Mouse (Mus musculus) stomach, embryonic 14.5 days (tissue): ENCODE results near the gene Zkscan5. TPM values are rescaled to one million over a fixed set of nuclear protein-coding genes. Genes with fewer than 3 reads are reported as not detected.

Experiments used
- ATAC-seq: fragments of 200-750 bp; cut with Nextera tagmentation; 2 replicates; pipeline ENCODE4 v1.8.0; 2017; ENCODE audit warnings: low read depth, moderate TSS enrichment; ENCODE audit not compliant: insufficient number of reproducible peaks, insufficient read depth, low FRiP score
- H3K27ac ChIP-seq: fragments of 300-500 bp; sonication (generic); 2 replicates; pipeline ENCODE4 v1.5.1; 2014; ENCODE audit warnings: mild to moderate bottlenecking, low read length, moderate library complexity, mixed read lengths
- H3K27me3 ChIP-seq: fragments of 300-500 bp; sonication (generic); 2 replicates; pipeline ENCODE4 v1.6.1; 2014; ENCODE audit warnings: low read length, control low read depth, mixed read lengths; ENCODE audit not compliant: control insufficient read depth, insufficient read depth
- H3K36me3 ChIP-seq: fragments of 300-500 bp; sonication (generic); 2 replicates; pipeline ENCODE4 v1.6.1; 2014; ENCODE audit warnings: mild to moderate bottlenecking, control low read depth, low read length, moderate library complexity, mixed read lengths; ENCODE audit not compliant: control insufficient read depth, insufficient read depth
- H3K4me1 ChIP-seq: fragments of 300-500 bp; sonication (generic); 2 replicates; pipeline ENCODE4 v1.6.1; 2014; ENCODE audit warnings: low read length, control low read depth, mixed read lengths; ENCODE audit not compliant: control insufficient read depth, insufficient read depth
- H3K4me2 ChIP-seq: fragments of 300-500 bp; sonication (generic); replicated peaks from 2 replicates; pipeline ENCODE4 v1.6.1; 2014; ENCODE audit warnings: low read depth, low read length, control low read depth
- H3K4me3 ChIP-seq: fragments of 300-500 bp; sonication (generic); 2 replicates; pipeline ENCODE4 v1.5.1; 2014; ENCODE audit warnings: low read depth, low read length, control low read depth
- H3K9ac ChIP-seq: fragments of 300-500 bp; sonication (generic); replicated peaks from 2 replicates; pipeline ENCODE4 v1.6.1; 2014; ENCODE audit warnings: low read depth, mild to moderate bottlenecking, control low read depth, low read length, moderate library complexity, mixed read lengths
- H3K9me3 ChIP-seq: fragments of 300-500 bp; sonication (generic); 2 replicates; pipeline ENCODE4 v1.6.1; 2016; ENCODE audit warnings: low read depth, low read length, control low read depth; ENCODE audit not compliant: control insufficient read depth
- WGBS: fragments of 180-500 bp; shearing (Covaris S2); extraction: QIAGEN DNeasy Blood & Tissue Kit; methylation state at CpG from one replicate; pipeline ENCODE4 v1.1.7; 2014; 5-methylcytosine and 5-hydroxymethylcytosine counted together
- polyA plus RNA-seq: library from polyadenylated mRNA; unstranded; fragments of >200 nt; fragmentation: Nextera tagmentation; extraction: Ambion mirVana; gene quantifications from 2 replicates; pipeline ENCODE4 v1.2.1, GENCODE M21; 2014

The Zkscan5 gene
- polyA plus RNA-seq, 1 experiment from 2014 or later, result 13.6 TPM

DNA sequence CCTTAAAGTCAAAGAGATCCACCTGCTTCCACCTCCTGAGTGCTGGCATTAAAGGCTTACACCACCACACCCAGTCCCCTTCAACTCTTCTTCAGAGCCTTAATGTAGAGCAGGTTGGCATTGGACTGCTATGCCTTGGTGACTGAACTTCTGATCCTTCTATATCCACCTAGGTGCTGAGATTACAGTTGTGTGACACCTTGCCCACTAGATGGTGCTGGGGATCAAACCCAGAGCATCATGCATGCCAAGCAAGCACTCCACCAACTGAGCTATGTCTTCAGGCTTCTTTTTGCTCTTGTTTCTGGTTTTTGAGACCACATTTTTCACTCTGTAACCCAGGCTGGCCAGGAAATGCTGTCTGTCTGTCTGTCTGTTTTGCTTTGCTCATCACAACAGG lies 30.3 kb downstream of the Zkscan5 start:
- H3K4me2 ChIP-seq, result no peak overlapping the region
- H3K27ac ChIP-seq, result no peak overlapping the region
- H3K36me3 ChIP-seq, result peaks cover 50% of the 10 kb centered on the region
- no peak for ATAC-seq
- no peaks in the 10 kb centered on the region for H3K27me3 ChIP-seq
- no peak overlapping the region for H3K4me3 ChIP-seq
- H3K4me1 ChIP-seq, result no peaks in the 10 kb centered on the region
- no peak overlapping the region for H3K9ac ChIP-seq
- H3K9me3 ChIP-seq, result no peaks in the 10 kb centered on the region

DNA sequence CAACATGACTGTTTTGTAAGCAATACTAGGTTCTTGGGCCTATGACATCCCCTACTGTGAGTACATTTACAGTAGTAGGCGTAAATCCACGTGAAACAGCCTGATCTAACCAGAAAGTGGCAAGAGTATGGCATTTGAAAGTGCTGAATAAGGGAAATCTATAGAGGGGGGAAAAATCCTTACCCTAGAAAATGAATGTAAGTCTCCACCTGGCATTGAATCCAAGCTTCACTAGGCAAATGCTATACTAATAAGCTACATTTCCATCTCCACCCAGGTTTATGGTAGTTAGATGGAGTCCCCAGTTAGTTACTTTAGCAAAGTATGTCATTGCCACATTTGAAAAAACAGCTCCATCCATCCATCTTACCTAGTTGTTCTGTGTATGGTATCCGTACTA lies 45.2 kb downstream of the Zkscan5 start:
- H3K4me2 ChIP-seq, result no peak overlapping the region
- H3K9me3 ChIP-seq, result no peaks in the 10 kb centered on the region
- 93% methylated on average over 3 of the region's 3 CpGs for WGBS
- no peak for ATAC-seq
- H3K27ac ChIP-seq, result no peak overlapping the region
- no peak overlapping the region for H3K4me3 ChIP-seq
- no peak overlapping the region for H3K9ac ChIP-seq
- H3K4me1 ChIP-seq, result no peaks in the 10 kb centered on the region
- H3K36me3 ChIP-seq, result peaks cover 14% of the 10 kb centered on the region
- no peaks in the 10 kb centered on the region for H3K27me3 ChIP-seq

Other genes with a start within 250 kb of the Zkscan5 start
- 15.6 and 21.7 TPM in 2 replicates for gene Smurf1, start 238.7 kb upstream of the Zkscan5 start, polyA plus RNA-seq
- gene Gm4871, start 171.8 kb upstream of the Zkscan5 start, polyA plus RNA-seq, result not detected in 2 replicates
- not detected in 2 replicates for gene 1700018F24Rik, start 161.6 kb upstream of the Zkscan5 start, polyA plus RNA-seq
- 150 and 152 TPM in 2 replicates for gene Arpc1a, start 120.7 kb upstream of the Zkscan5 start, polyA plus RNA-seq
- not detected in 2 replicates for gene Kpna7, start 120.5 kb upstream of the Zkscan5 start, polyA plus RNA-seq
- gene Arpc1b, start 90.3 kb upstream of the Zkscan5 start, polyA plus RNA-seq, result 144 and 163 TPM in 2 replicates
- 102 and 111 TPM in 2 replicates for gene Pdap1, start 64.3 kb upstream of the Zkscan5 start, polyA plus RNA-seq
- 186 and 191 TPM in 2 replicates for gene Bud31, start 64.2 kb upstream of the Zkscan5 start, polyA plus RNA-seq
- gene Ptcd1, start 37.5 kb upstream of the Zkscan5 start, polyA plus RNA-seq, result 11.4 and 12.1 TPM in 2 replicates
- 26.4 and 28.2 TPM in 2 replicates for gene Cpsf4, start 37.3 kb upstream of the Zkscan5 start, polyA plus RNA-seq
- 576 and 654 TPM in 2 replicates for gene Atp5j2, start 12.5 kb upstream of the Zkscan5 start, polyA plus RNA-seq
- gene Zkscan14, start 2.7 kb upstream of the Zkscan5 start, polyA plus RNA-seq, result 9.0 and 9.6 TPM in 2 replicates
- gene Zfp655, start 27.2 kb downstream of the Zkscan5 start, polyA plus RNA-seq, result 39.8 and 42.0 TPM in 2 replicates
- 0.80 and 1.6 TPM in 2 replicates for gene Zscan25, start 75.9 kb downstream of the Zkscan5 start, polyA plus RNA-seq
- gene Cyp3a57, start 140.7 kb downstream of the Zkscan5 start, polyA plus RNA-seq, result not detected in 2 replicates